Mouse (Mus musculus) heart, adult 2 months (tissue): ENCODE measurements around the gene Cenpu. TPM values are rescaled to one million over a fixed set of nuclear protein-coding genes. Genes with fewer than 3 reads are reported as not detected.

ENCODE experiments used
- DNase-seq, 2 experiments: peaks; one replicate each; pipeline ENCODE4 v3.0.0; 2021
- H3K27ac ChIP-seq: fragments of 200-600 bp; 2 replicates; pipeline ENCODE4 v1.8.1; 2022
- H3K27me3 ChIP-seq: fragments of 200-500 bp; 2 replicates; pipeline ENCODE4 v1.6.1; 2012; ENCODE audit warnings: mild to moderate bottlenecking, low read length, inconsistent platforms, mixed read lengths; ENCODE audit not compliant: control insufficient read depth, insufficient read depth
- H3K36me3 ChIP-seq: fragments of 200-500 bp; 2 replicates; pipeline ENCODE4 v1.6.1; 2012; ENCODE audit warnings: low read length, inconsistent platforms; ENCODE audit not compliant: control insufficient read depth, insufficient read depth
- H3K4me1 ChIP-seq: fragments of 200-500 bp; 2 replicates; pipeline ENCODE4 v1.6.1; 2011; ENCODE audit warnings: low read length; ENCODE audit not compliant: control insufficient read depth, insufficient read depth
- H3K4me3 ChIP-seq: fragments of 200-600 bp; 2 replicates; pipeline ENCODE4 v1.8.1; 2022
- H3K79me2 ChIP-seq: fragments of 200-500 bp; replicated peaks from 2 replicates; pipeline ENCODE4 v1.6.1; 2012; ENCODE audit warnings: mild to moderate bottlenecking, inconsistent platforms, low read length, moderate library complexity, mixed read lengths; ENCODE audit not compliant: control insufficient read depth, insufficient read depth
- H3K9ac ChIP-seq: fragments of 200-500 bp; 2 replicates; pipeline ENCODE4 v1.6.1; 2012; ENCODE audit warnings: low read depth, mild to moderate bottlenecking, control low read depth, inconsistent platforms, low read length, mixed read lengths
- CTCF ChIP-seq: fragments of 200-600 bp; IDR thresholded peaks from 2 replicates; pipeline ENCODE4 v1.8.1; 2022; ENCODE audit warnings: antibody characterized with exemption, mild to moderate bottlenecking, moderate library complexity
- EP300 ChIP-seq: fragments of 200-500 bp; IDR thresholded peaks from 2 replicates; pipeline ENCODE4 v1.6.1; 2011; ENCODE audit warnings: low read depth, low read length, control low read depth; ENCODE audit not compliant: insufficient read depth
- POLR2A ChIP-seq: fragments of 200-500 bp; IDR thresholded peaks from 2 replicates; pipeline ENCODE4 v1.6.1; 2011; ENCODE audit warnings: mild to moderate bottlenecking, low read depth, low read length, control low read depth; ENCODE audit not compliant: insufficient read depth
- WGBS: fragments of 180-500 bp; shearing (Covaris S2); methylation state at CpG from one replicate; pipeline ENCODE4 v1.1.7; 2018; 5-methylcytosine and 5-hydroxymethylcytosine counted together
- intact Hi-C: fragments of 180-260 bp; cut with DNase I; formaldehyde crosslinking; loops from one replicate; pipeline ENCODE4 v1.15.1; 2025
- long read RNA-seq: library from polyadenylated mRNA; stranded (forward); transcript quantifications from one replicate; pipeline ENCODE4 v2.0.0, GENCODE M21; 2021
- polyA plus RNA-seq: library from polyadenylated mRNA; depleted of rRNA; stranded (reverse); fragments of >200 nt; gene quantifications from 2 replicates; pipeline ENCODE4 v1.2.3, GENCODE M21; 2012; rRNA removed
- total RNA-seq, 2 experiments: library from RNA; stranded (reverse); gene quantifications; 2 replicates each; pipeline ENCODE4 v1.2.3; 2021

The Cenpu gene
- total RNA-seq (under 1 TPM; 0.30 to 0.73 TPM), polyA plus RNA-seq (0.21 and 0.50 TPM in 2 replicates)
- long read RNA-seq, partial matches to known transcripts: 0 of 1 reads
- long read RNA-seq, other reads (novel, unspliced or antisense): 1 of 1 reads

DNA sequence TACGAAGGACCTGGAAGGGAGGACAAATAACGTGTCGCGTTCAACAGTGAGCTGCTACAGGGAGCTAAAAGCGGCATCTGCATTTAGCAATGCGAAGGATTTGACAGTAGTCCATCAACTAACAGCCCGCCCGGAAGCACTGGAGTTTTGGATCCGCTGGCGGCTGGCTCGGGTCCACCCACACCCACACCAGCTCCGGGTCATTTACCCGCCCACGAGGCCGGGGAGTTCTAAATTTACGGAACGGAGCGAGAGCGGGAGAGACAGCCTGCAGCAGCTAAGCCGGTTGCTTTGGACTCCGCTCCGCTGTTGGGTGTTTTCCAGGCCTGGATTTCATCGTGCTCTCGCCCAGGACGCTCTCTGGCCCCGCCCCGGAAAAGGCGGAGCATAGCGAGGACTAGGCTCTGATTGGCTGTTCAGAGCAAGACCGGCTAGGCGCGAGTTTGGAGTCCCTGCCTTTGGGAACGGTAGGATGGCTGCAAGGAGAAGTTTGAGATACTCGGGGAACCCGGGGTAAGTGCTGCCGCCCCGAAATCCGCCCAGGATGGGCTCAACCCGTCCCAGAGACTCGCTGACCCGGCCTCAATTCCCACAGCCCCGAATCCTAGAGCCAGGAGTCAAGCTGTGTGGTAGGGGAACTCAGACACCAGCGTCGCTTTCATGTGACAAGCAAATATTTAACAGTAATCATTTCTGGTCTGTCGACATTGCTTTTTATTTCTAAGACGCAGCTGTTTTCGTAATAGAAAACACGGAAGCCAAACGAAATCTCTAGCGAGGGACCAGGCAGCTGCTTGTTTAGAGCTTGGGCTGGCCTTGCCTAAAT lies at the start of gene Cenpu:
Gene Cenpu (plus strand): TSS at position 414 of the 826 bp plus-strand sequence.
- H3K4me3 ChIP-seq: peak within 1 kb of the TSS; percentile 57
- peaks cover 1% of the 10 kb centered on the region; the same call in 1 of the 2 replicates for H3K4me1 ChIP-seq
- no peaks in the 10 kb centered on the region for H3K27me3 ChIP-seq
- peak within 1 kb of the TSS; percentile 39 for H3K9ac ChIP-seq
- TF ChIP-seq POLR2A (peak; percentile 92), CTCF (no peak), EP300 (peak; percentile 88; the same call in 1 of the 2 replicates)
- H3K27ac ChIP-seq: peak within 1 kb of the TSS; percentile 88
- no peaks in the 10 kb centered on the region for H3K36me3 ChIP-seq
- DNase-seq: peak; percentile 99 to 100
- H3K79me2 ChIP-seq: no peaks in the 10 kb centered on the region
- WGBS: under 1% methylated on average over 50 of the region's 50 CpGs
- intact Hi-C loops: loop anchor here (2.0 to 10.0 kb wide), 2 partner anchors 67 to 393 kb away; no protein-coding TSS in a partner anchor

DNA sequence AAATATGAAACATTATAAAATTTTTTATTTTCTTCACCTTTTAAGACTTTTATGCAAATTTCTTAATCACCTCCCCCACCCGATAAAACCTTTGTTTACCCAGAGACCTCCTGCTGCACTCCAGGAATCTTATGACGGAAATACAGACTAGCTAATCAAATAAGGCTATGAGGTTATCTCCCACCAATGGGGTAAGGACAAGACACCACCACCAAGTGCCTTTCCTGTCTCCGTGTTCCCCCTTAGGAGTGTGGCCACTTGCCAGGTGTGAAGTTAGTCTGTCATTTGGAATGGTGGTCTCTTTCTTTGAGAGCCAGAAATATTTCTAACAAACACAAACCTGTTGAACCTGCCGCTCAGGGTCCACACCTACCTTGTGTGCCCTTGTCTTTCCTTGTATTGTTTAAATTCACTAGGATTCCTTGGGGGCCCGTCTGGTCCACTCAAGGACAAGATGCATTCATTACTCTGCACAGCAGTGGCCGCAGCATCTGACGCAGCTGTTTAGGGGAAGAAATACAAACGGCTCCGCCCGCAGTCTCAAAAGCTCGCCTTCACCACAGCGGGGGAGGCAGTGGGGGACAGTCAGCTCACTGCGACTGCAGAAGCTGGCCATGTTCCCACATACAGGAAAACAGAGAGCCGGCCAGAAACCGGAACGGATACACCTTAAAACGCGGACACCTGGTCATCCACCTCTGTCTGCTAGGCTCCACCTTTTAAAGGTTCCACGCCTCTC lies 49.3 kb upstream of the Cenpu start:
- Histone ChIP-seq H3K36me3 (peaks cover 7% of the 10 kb centered on the region), H3K27me3 (no peaks in the 10 kb centered on the region), H3K4me1 (peaks cover 19% of the 10 kb centered on the region), H3K9ac (peak overlapping the region; percentile 33; the same call in 1 of the 2 replicates), H3K27ac (peak overlapping the region; percentile 41), H3K4me3 (no peak overlapping the region; the same call in 1 of the 2 replicates), H3K79me2 (no peaks in the 10 kb centered on the region)
- TF ChIP-seq CTCF: no peak
- TF ChIP-seq EP300: no peak
- no peak for TF ChIP-seq POLR2A
- no peak for DNase-seq
- WGBS: 21% methylated on average over 19 of the region's 19 CpGs
- intact Hi-C loops: no loop called here

DNA sequence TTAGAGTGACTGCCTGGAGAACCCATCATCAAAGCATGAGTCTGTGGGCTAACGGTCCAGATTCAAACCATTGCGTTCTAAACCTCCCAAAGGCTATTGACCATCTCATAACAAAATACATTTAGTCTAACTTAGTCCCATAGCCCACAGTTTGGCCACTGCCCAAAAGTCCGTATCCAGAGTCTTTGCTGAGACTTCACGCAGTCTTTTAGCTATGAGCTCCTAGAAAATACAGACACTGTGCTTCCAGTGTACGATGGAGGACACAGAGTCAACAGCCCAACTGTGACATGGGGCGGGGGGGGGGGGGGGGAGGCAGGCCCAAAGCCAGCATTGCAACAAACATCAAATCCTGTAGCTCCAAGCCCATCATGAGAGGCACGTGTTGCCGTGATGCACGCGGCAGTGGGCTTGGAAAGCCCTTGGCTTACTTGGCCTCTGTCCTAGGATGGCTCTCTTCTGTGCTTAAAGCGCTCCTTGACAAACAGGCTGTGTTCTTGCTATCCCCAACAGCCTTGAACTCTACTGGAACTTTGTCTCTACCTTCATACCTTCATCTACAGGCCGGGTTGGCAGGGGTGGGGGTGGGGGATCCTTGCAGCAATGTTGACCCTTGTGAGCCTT lies 48.6 kb upstream of the Cenpu start:
- Histone ChIP-seq H3K36me3 (peaks cover 5% of the 10 kb centered on the region), H3K79me2 (no peaks in the 10 kb centered on the region), H3K4me1 (peaks cover 17% of the 10 kb centered on the region), H3K9ac (no peak overlapping the region), H3K27ac (peak overlapping the region; percentile 41), H3K4me3 (no peak overlapping the region), H3K27me3 (no peaks in the 10 kb centered on the region)
- no peak for DNase-seq
- 59% methylated on average over 12 of the region's 12 CpGs for WGBS
- intact Hi-C loops: no loop called here
- TF ChIP-seq EP300: no peak
- TF ChIP-seq CTCF: no peak
- no peak for TF ChIP-seq POLR2A

DNA sequence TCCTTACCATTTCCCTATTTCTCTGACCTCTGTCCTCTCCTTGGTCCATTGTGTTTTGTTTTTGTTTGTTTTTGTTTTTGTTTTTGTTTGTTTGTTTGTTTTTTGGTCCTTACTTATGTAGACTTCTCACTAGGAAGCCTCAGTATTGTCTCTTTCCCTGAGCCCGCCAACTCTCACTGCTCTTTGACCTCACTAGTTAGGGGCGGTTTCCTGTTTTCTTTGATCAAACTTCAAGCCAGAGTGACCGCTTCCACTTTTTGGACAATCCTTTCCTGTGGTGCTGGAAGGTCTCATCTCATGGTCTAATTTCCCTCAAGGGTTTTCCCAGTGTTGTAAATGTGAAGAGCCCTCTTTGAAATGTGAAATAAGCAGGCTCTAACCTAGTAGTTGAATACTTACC lies 47.6 kb upstream of the Cenpu start:
- 36% methylated on average over 3 of the region's 3 CpGs for WGBS
- Histone ChIP-seq H3K4me3 (no peak overlapping the region), H3K27me3 (no peaks in the 10 kb centered on the region), H3K79me2 (no peaks in the 10 kb centered on the region), H3K36me3 (peaks cover 5% of the 10 kb centered on the region), H3K9ac (no peak overlapping the region), H3K27ac (peak overlapping the region; percentile 36), H3K4me1 (peaks cover 17% of the 10 kb centered on the region)
- intact Hi-C loops: no loop called here
- TF ChIP-seq CTCF: no peak
- no peak for TF ChIP-seq EP300
- no peak for TF ChIP-seq POLR2A
- DNase-seq: no peak

DNA sequence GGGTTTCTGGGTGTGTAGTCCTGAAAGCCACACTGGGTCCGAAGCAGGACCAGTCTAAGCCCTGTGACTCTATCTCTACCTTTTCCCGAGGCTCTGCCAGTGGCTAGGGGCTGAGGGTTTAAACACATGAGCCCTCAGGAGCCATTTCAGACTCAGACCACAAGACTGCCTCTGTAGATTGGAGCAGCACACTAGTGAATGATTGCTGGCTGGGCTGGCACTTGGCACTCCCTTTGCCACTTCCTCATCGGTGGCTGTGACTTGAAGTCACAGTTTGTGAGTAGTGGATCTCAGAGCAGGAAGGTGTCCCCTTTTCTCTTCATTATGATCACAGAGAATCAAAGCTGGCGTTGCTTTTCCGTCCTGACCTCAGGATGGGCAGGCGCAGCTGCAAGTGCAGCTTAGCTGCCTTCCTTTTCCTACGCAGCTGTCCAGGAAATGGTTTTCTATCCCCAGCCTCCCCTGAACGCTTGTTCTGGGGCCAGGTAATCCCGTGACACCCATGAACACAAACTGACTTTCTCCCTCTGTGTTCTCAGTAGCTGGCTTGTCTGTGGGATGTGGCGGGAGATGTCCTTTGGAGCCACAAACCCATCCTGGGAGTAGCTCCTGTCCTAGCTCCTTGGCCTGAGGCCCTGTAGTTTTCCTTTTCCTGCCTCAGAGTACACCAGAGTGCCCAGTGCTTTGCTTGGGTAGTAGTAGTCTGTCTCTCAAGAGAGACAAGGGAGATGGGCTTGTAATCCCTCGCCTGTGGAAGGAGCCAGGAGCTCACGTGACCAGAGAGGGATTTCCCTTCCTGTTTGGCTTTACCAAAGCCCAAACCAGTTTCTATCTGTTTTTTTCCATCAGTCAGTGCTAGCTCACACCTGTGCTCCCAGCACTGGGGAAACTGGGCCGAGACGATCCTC lies 43.1 kb upstream of the Cenpu start:
- Histone ChIP-seq H3K9ac (no peak overlapping the region), H3K79me2 (no peaks in the 10 kb centered on the region), H3K36me3 (no peaks in the 10 kb centered on the region; the same call in 1 of the 2 replicates), H3K4me1 (peaks cover 5% of the 10 kb centered on the region), H3K4me3 (no peak overlapping the region), H3K27ac (peak overlapping the region; percentile 0; the same call in 1 of the 2 replicates), H3K27me3 (no peaks in the 10 kb centered on the region)
- DNase-seq: peak in 1 of 2 experiments; percentile 26
- WGBS: 41% methylated on average over 14 of the region's 14 CpGs
- intact Hi-C loops: no loop called here
- no peak for TF ChIP-seq CTCF
- TF ChIP-seq POLR2A: no peak
- no peak for TF ChIP-seq EP300
